Mouse (Mus musculus): Measurements from ENCODE around the gene Gatad2a. TPM values are rescaled to one million over a fixed set of nuclear protein-coding genes. Genes with fewer than 3 reads are reported as not detected.

Gatad2a gene
- polyA plus RNA-seq, 1 experiment from 2014 or later = 92.4 TPM

DNA sequence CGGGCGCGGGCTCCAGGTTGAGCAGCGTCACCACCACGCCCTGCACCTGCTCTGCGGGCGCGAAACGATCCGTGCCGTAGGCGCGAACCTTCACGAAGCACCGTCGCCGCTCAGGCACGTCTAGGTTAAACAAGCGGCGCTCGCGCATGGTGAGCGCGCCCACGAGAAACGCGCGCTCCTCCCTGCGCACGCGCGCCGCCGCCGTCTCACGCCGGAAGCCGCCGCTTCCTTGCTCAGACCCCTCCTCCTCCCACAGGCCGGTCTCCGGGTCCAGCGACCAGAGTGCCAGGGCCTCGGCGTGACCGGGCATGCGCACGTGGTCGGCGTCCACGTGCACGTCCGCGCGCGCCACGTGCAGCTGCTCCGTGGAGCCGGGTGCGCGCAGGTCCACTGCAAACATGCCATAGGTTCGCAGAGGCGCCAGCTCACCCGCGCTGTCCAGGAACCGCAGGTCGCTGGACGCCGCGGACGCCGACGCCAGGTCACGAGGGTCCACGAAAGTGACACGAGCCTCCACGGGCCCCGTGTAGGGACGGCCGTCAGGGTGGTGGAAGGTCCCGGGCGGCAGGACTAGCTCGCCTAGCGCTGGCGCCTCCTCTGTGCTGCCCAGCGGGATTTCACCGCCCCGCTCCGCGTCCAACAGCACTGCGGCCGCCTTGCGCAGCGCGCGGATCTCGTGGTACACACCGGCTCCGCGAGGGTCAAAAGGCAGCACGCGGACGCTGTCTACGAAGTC is 114.0 kb downstream of the Gatad2a start:
- H3K9me3 ChIP-seq (ENCODE audit: low read depth, low read length) = no peaks in the 10 kb centered on the region; the same call in 1 of the 2 replicates
- H3K4me2 ChIP-seq = peak overlapping the region; percentile 61
- no peaks in the 10 kb centered on the region for H3K36me3 ChIP-seq (ENCODE audit: insufficient read depth)
- WGBS = 7% methylated on average over 103 of the region's 103 CpGs
- H3K27ac ChIP-seq (ENCODE audit: low read depth) = no peak overlapping the region
- no peaks in the 10 kb centered on the region for H3K4me1 ChIP-seq (ENCODE audit: insufficient read depth)
- ATAC-seq (ENCODE audit: insufficient read depth) (peak; percentile 54), DNase-seq (peak; percentile 74)
- peak overlapping the region; percentile 40 for H3K4me3 ChIP-seq (ENCODE audit: low read depth, low read length)
- no peak for TF ChIP-seq CTCF (IDR thresholded peaks at IDR 0.05; ENCODE audit: low read depth)
- peaks cover 82% of the 10 kb centered on the region for H3K27me3 ChIP-seq (ENCODE audit: insufficient read depth, low read length)
- peak overlapping the region; percentile 23 for H3K9ac ChIP-seq

GRCm38 (mm10) chr8:69881261-69881865 is 114.8 kb downstream of the Gatad2a start:
- WGBS = 18% methylated on average over 79 of the region's 79 CpGs
- ATAC-seq (ENCODE audit: insufficient read depth) (no peak), DNase-seq (no peak)
- H3K9ac ChIP-seq = no peak overlapping the region
- H3K4me1 ChIP-seq (ENCODE audit: insufficient read depth) = no peaks in the 10 kb centered on the region
- H3K9me3 ChIP-seq (ENCODE audit: low read depth, low read length) = no peaks in the 10 kb centered on the region; the same call in 1 of the 2 replicates
- H3K27ac ChIP-seq (ENCODE audit: low read depth) = no peak overlapping the region
- no peaks in the 10 kb centered on the region for H3K36me3 ChIP-seq (ENCODE audit: insufficient read depth)
- peak overlapping the region; percentile 61 for H3K4me2 ChIP-seq
- peak overlapping the region; percentile 40 for H3K4me3 ChIP-seq (ENCODE audit: low read depth, low read length)
- no peak for TF ChIP-seq CTCF (IDR thresholded peaks at IDR 0.05; ENCODE audit: low read depth)
- peaks cover 74% of the 10 kb centered on the region for H3K27me3 ChIP-seq (ENCODE audit: insufficient read depth, low read length)

DNA sequence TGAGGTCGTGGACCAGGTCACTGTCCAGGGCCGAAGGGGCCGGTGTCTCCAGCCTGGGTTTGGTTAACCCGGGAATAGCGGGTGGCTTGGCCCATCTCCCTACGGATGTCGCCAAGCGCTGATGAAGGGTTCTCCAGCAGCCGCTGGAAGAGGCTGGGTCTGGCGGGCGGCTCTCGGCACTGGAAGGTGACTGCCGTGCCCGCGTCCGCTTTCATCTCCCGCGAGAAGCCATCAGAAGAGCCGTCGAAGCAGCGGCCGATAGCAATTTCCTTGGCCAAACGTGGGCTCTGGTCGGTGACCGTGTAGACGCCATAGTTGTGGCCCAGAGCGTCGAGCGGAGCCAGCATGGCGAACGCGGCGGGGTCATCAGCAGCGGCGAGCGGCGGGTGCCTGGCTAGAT is 115.3 kb downstream of the Gatad2a start:
- H3K4me1 ChIP-seq (ENCODE audit: insufficient read depth) = no peaks in the 10 kb centered on the region
- no peak for TF ChIP-seq CTCF (IDR thresholded peaks at IDR 0.05; ENCODE audit: low read depth)
- H3K9ac ChIP-seq = no peak overlapping the region
- peak overlapping the region; percentile 61 for H3K4me2 ChIP-seq
- no peak for ATAC-seq (ENCODE audit: insufficient read depth)
- H3K9me3 ChIP-seq (ENCODE audit: low read depth, low read length) = no peaks in the 10 kb centered on the region; the same call in 1 of the 2 replicates
- no peaks in the 10 kb centered on the region for H3K36me3 ChIP-seq (ENCODE audit: insufficient read depth)
- H3K27me3 ChIP-seq (ENCODE audit: insufficient read depth, low read length) = peaks cover 69% of the 10 kb centered on the region
- H3K4me3 ChIP-seq (ENCODE audit: low read depth, low read length) = peak overlapping the region; percentile 40
- no peak for DNase-seq
- 7% methylated on average over 37 of the region's 37 CpGs for WGBS
- no peak overlapping the region for H3K27ac ChIP-seq (ENCODE audit: low read depth)

DNA sequence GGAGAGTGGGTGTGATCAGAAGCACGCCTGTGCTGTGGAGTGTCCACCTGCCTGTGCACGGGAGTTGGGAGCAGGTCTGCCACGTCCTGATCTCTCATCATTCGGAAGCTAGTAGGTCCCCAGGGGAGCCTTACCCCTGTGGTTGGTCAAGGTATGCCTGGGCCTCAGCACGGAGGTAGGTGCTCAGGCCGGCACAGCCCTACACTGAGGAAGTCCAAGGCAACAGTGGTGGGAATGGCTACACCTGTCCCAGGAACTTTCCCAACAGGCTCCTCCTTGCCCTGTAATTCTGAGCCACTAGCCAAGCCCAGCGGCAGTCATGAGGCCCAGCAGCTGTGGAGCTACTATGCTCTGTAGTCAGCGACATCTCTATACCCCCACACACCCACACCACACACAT is 116.5 kb downstream of the Gatad2a start:
- H3K4me3 ChIP-seq (ENCODE audit: low read depth, low read length) = no peak overlapping the region
- WGBS = 61% methylated on average over 8 of the region's 8 CpGs
- TF ChIP-seq CTCF (IDR thresholded peaks at IDR 0.05; ENCODE audit: low read depth) = no peak

DNA sequence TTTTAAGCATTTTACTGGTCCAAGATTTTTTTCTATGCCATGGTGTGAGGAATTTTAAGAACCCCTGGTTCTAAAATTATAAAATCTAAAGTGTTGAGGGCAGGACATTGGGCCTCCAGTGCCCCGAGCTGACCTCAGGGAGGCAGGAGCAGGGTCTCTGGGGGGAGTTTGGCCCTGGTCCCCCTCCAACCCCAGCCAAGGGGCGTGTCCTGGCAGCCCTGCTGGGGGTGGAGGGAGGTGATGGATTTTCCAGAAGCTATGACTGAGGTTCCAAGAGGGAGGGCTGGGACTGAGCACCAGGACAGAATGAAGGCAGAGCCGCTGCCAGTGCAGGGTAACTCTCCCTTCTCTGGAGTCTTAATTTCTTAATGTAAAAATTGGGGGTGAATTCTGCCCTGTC is 118.2 kb downstream of the Gatad2a start:
- no peak overlapping the region for H3K4me2 ChIP-seq
- DNase-seq (no peak), ATAC-seq (ENCODE audit: insufficient read depth) (no peak)
- WGBS = 44% methylated on average over 3 of the region's 3 CpGs
- peaks cover 40% of the 10 kb centered on the region for H3K27me3 ChIP-seq (ENCODE audit: insufficient read depth, low read length)
- H3K9me3 ChIP-seq (ENCODE audit: low read depth, low read length) = no peaks in the 10 kb centered on the region; the same call in 1 of the 2 replicates
- TF ChIP-seq CTCF (IDR thresholded peaks at IDR 0.05; ENCODE audit: low read depth) = no peak
- H3K36me3 ChIP-seq (ENCODE audit: insufficient read depth) = no peaks in the 10 kb centered on the region
- H3K27ac ChIP-seq (ENCODE audit: low read depth) = no peak overlapping the region
- H3K9ac ChIP-seq = no peak overlapping the region
- no peaks in the 10 kb centered on the region for H3K4me1 ChIP-seq (ENCODE audit: insufficient read depth)
- H3K4me3 ChIP-seq (ENCODE audit: low read depth, low read length) = no peak overlapping the region

More for the DNA sequence above, 116.5 kb downstream of the Gatad2a start:
- Histone ChIP-seq H3K27ac (ENCODE audit: low read depth) (no peak overlapping the region), H3K9ac (no peak overlapping the region), H3K4me2 (no peak overlapping the region), H3K27me3 (ENCODE audit: insufficient read depth, low read length) (peaks cover 57% of the 10 kb centered on the region), H3K36me3 (ENCODE audit: insufficient read depth) (no peaks in the 10 kb centered on the region), H3K9me3 (ENCODE audit: low read depth, low read length) (no peaks in the 10 kb centered on the region; the same call in 1 of the 2 replicates), H3K4me1 (ENCODE audit: insufficient read depth) (no peaks in the 10 kb centered on the region)
- DNase-seq (no peak), ATAC-seq (ENCODE audit: insufficient read depth) (no peak)

GRCm38 (mm10) chr8:69877396-69877795 is 118.8 kb downstream of the Gatad2a start:
- Histone ChIP-seq H3K9ac (no peak overlapping the region), H3K4me1 (ENCODE audit: insufficient read depth) (no peaks in the 10 kb centered on the region), H3K27me3 (ENCODE audit: insufficient read depth, low read length) (peaks cover 34% of the 10 kb centered on the region), H3K4me2 (no peak overlapping the region), H3K36me3 (ENCODE audit: insufficient read depth) (no peaks in the 10 kb centered on the region), H3K4me3 (ENCODE audit: low read depth, low read length) (no peak overlapping the region), H3K27ac (ENCODE audit: low read depth) (no peak overlapping the region), H3K9me3 (ENCODE audit: low read depth, low read length) (no peaks in the 10 kb centered on the region; the same call in 1 of the 2 replicates)
- 78% methylated on average over 4 of the region's 4 CpGs for WGBS
- DNase-seq (no peak), ATAC-seq (ENCODE audit: insufficient read depth) (no peak)
- TF ChIP-seq CTCF (IDR thresholded peaks at IDR 0.05; ENCODE audit: low read depth) = no peak

DNA sequence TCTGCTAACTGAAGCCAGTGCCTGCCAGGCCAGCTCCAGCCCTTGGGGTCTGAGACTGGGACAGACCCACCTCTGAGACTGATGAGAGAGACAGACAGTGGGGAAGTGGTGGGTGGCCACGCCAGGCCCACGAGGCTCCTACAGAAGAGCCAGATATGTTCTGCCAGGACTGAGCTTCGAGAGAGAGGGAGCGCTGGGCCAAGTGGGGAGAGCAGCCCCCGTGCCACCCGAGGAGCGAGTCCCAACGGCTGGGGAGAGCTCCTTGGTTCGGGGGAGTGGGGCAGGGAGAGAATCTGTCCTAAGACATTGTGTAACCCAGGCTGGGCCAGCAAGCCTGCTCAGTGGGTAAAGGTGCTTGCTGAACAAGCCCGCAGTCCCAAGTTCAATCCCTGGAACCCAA is 119.2 kb downstream of the Gatad2a start:
- 70% methylated on average over 10 of the region's 10 CpGs for WGBS
- H3K36me3 ChIP-seq (ENCODE audit: insufficient read depth) = no peaks in the 10 kb centered on the region
- no peak for ATAC-seq (ENCODE audit: insufficient read depth)
- no peak overlapping the region for H3K4me3 ChIP-seq (ENCODE audit: low read depth, low read length)
- no peaks in the 10 kb centered on the region for H3K4me1 ChIP-seq (ENCODE audit: insufficient read depth)
- no peak for TF ChIP-seq CTCF (IDR thresholded peaks at IDR 0.05; ENCODE audit: low read depth)
- no peak for DNase-seq
- H3K27ac ChIP-seq (ENCODE audit: low read depth) = no peak overlapping the region
- no peak overlapping the region for H3K4me2 ChIP-seq
- peaks cover 30% of the 10 kb centered on the region for H3K27me3 ChIP-seq (ENCODE audit: insufficient read depth, low read length)
- no peaks in the 10 kb centered on the region; the same call in 1 of the 2 replicates for H3K9me3 ChIP-seq (ENCODE audit: low read depth, low read length)
- no peak overlapping the region for H3K9ac ChIP-seq

All from lung, embryonic 14.5 days (tissue).